Mouse (Mus musculus) C2C12 (cell line): ENCODE measurements around the gene Zfhx3. TPM values are rescaled to one million over a fixed set of nuclear protein-coding genes. Genes with fewer than 3 reads are reported as not detected.

Experiments used
- H3K27me3 ChIP-seq: one replicate; pipeline ENCODE4 v1.6.1; 2011; ENCODE audit not compliant: control insufficient read depth, insufficient read depth, insufficient read length
- H3K36me3 ChIP-seq: one replicate; pipeline ENCODE4 v1.6.1; 2011; ENCODE audit not compliant: control insufficient read depth, insufficient read depth
- H3K4me3 ChIP-seq: one replicate; pipeline ENCODE4 v1.5.1; 2011; ENCODE audit warnings: mild to moderate bottlenecking, control low read depth; ENCODE audit not compliant: poor library complexity, insufficient read depth, severe bottlenecking
- H3K79me2 ChIP-seq: one replicate; pipeline ENCODE4 v1.6.1; 2011; ENCODE audit not compliant: control insufficient read depth, insufficient read depth
- H3K79me3 ChIP-seq: one replicate; pipeline ENCODE4 v1.6.1; 2011; ENCODE audit warnings: low read depth, control low read depth
- H3ac ChIP-seq: one replicate; pipeline ENCODE3; 2011; ENCODE audit warnings: low read depth; ENCODE audit not compliant: control insufficient read depth, insufficient read length
- CEBPB ChIP-seq: IDR thresholded peaks from one replicate; pipeline ENCODE4 v1.6.1; 2011; ENCODE audit warnings: low read depth, mild to moderate bottlenecking, control low read depth, moderate library complexity
- CTCF ChIP-seq: IDR thresholded peaks from one replicate; pipeline ENCODE4 v1.5.1; 2011; ENCODE audit not compliant: control insufficient read depth, insufficient read depth, insufficient read length
- FOSL1 ChIP-seq: IDR thresholded peaks from one replicate; pipeline ENCODE4 v1.8.0; 2011; ENCODE audit warnings: mild to moderate bottlenecking, low read length; ENCODE audit not compliant: poor library complexity, insufficient read depth, severe bottlenecking
- MAX ChIP-seq: IDR thresholded peaks from one replicate; pipeline ENCODE4 v1.6.1; 2011; ENCODE audit warnings: mild to moderate bottlenecking, control low read depth
- MYOD1 ChIP-seq: IDR thresholded peaks from one replicate; pipeline ENCODE4 v1.6.1; 2011; ENCODE audit warnings: low read depth; ENCODE audit not compliant: control insufficient read depth, insufficient read length
- MYOG ChIP-seq: IDR thresholded peaks from one replicate; pipeline ENCODE4 v1.6.1; 2011; ENCODE audit not compliant: control insufficient read depth, insufficient read length; ENCODE audit errors: extremely low read depth
- USF1 ChIP-seq: IDR thresholded peaks from one replicate; pipeline ENCODE4 v1.6.1; 2011; ENCODE audit warnings: low read depth, mild to moderate bottlenecking, control low read depth, moderate library complexity
- polyA plus RNA-seq: library from polyadenylated mRNA; unstranded; fragments of >200 nt; fragmentation: generic; extraction: Trizol; gene quantifications from one replicate; pipeline ENCODE4 v1.2.1, GENCODE M21; 2012; ENCODE audit warnings: missing spikeins

Gene Zfhx3
- polyA plus RNA-seq, 1 experiment = 4.3 TPM

GRCm38 (mm10) chr8:108920151-108920550 lies 977.7 kb downstream of the Zfhx3 start:
- Histone ChIP-seq H3ac (no peak overlapping the region), H3K79me2 (peaks cover 10% of the 10 kb centered on the region), H3K79me3 (peaks cover 1% of the 10 kb centered on the region), H3K4me3 (no peak overlapping the region), H3K36me3 (peaks cover 21% of the 10 kb centered on the region), H3K27me3 (no peaks in the 10 kb centered on the region)
- TF ChIP-seq MYOD1 (no peak), MAX (no peak), CTCF (no peak), MYOG (no peak), FOSL1 (no peak), CEBPB (no peak), USF1 (no peak)

- Histone ChIP-seq H3K36me3 (peaks cover 9% of the 10 kb centered on the region), H3K27me3 (no peaks in the 10 kb centered on the region), H3ac (no peak overlapping the region), H3K4me3 (no peak overlapping the region), H3K79me3 (peaks cover 1% of the 10 kb centered on the region), H3K79me2 (peaks cover 10% of the 10 kb centered on the region)
- TF ChIP-seq MYOD1 (no peak), MYOG (no peak), MAX (no peak), USF1 (no peak), CEBPB (no peak), CTCF (no peak)
These were observed 980.7 kb downstream of the Zfhx3 start for GRCm38 (mm10) chr8:108923161-108923560.

- H3K27me3 ChIP-seq = no peaks in the 10 kb centered on the region
- H3K36me3 ChIP-seq = peaks cover 5% of the 10 kb centered on the region
- TF ChIP-seq CEBPB (no peak), FOSL1 (no peak), CTCF (no peak), MAX (no peak), USF1 (no peak)
- no peak overlapping the region for H3K4me3 ChIP-seq
- H3K79me3 ChIP-seq = peaks cover 3% of the 10 kb centered on the region
- peaks cover 10% of the 10 kb centered on the region for H3K79me2 ChIP-seq
- H3ac ChIP-seq = no peak overlapping the region
These were observed 982.1 kb downstream of the Zfhx3 start for GRCm38 (mm10) chr8:108924526-108924925.

- peaks cover 3% of the 10 kb centered on the region for H3K79me3 ChIP-seq
- peaks cover 5% of the 10 kb centered on the region for H3K36me3 ChIP-seq
- peaks cover 10% of the 10 kb centered on the region for H3K79me2 ChIP-seq
- H3K4me3 ChIP-seq = no peak overlapping the region
- no peak for TF ChIP-seq USF1
- TF ChIP-seq CTCF = no peak
- no peak for TF ChIP-seq MAX
- TF ChIP-seq MYOG = no peak
- no peak for TF ChIP-seq MYOD1
- no peak for TF ChIP-seq CEBPB
- TF ChIP-seq FOSL1 = no peak
- no peaks in the 10 kb centered on the region for H3K27me3 ChIP-seq
- no peak overlapping the region for H3ac ChIP-seq
These were observed 983.7 kb downstream of the Zfhx3 start for GRCm38 (mm10) chr8:108926106-108926505.

GRCm38 (mm10) chr8:108930635-108931034 lies 988.2 kb downstream of the Zfhx3 start:
- H3ac ChIP-seq = no peak overlapping the region
- TF ChIP-seq MYOG (no peak), MYOD1 (no peak), FOSL1 (no peak), USF1 (no peak), CEBPB (no peak), CTCF (no peak), MAX (no peak)
- no peaks in the 10 kb centered on the region for H3K79me2 ChIP-seq
- H3K27me3 ChIP-seq = no peaks in the 10 kb centered on the region
- H3K36me3 ChIP-seq = peaks cover 15% of the 10 kb centered on the region
- peaks cover 1% of the 10 kb centered on the region for H3K79me3 ChIP-seq
- H3K4me3 ChIP-seq = no peak overlapping the region

GRCm38 (mm10) chr8:108931837-108932236 lies 989.4 kb downstream of the Zfhx3 start:
- Histone ChIP-seq H3K36me3 (peaks cover 21% of the 10 kb centered on the region), H3K4me3 (no peak overlapping the region), H3K27me3 (no peaks in the 10 kb centered on the region), H3K79me2 (no peaks in the 10 kb centered on the region), H3K79me3 (peaks cover 1% of the 10 kb centered on the region), H3ac (no peak overlapping the region)
- no peak for TF ChIP-seq MAX
- no peak for TF ChIP-seq MYOD1
- TF ChIP-seq CEBPB = no peak
- no peak for TF ChIP-seq FOSL1
- no peak for TF ChIP-seq USF1
- no peak for TF ChIP-seq MYOG
- no peak for TF ChIP-seq CTCF
